Mouse (Mus musculus): ENCODE results near the gene Myh10.

The Myh10 gene

GRCm38 (mm10) chr11:68863631-68864091 lies 172.3 kb downstream of the Myh10 start:
- no peak for DNase-seq

- DNase-seq, result no peak
These were observed 173.3 kb downstream of the Myh10 start for GRCm38 (mm10) chr11:68864544-68865189.
